Mouse (Mus musculus): ENCODE data around the gene Bmpr1b. TPM values are rescaled to one million over a fixed set of nuclear protein-coding genes. Genes with fewer than 3 reads are reported as not detected.

Gene Bmpr1b
- polyA plus RNA-seq, 1 experiment = 1.3 TPM

GRCm38 (mm10) chr3:141819331-141819941, 349.8 kb downstream of the Bmpr1b start:
- no peak overlapping the region for H3K4me3 ChIP-seq (replicated peaks; ENCODE audit: extremely low read depth, low read depth, low read length)
- DNase-seq = no peak
- H3K4me1 ChIP-seq (ENCODE audit: control insufficient read depth, insufficient read depth, low read length) = no peaks in the 10 kb centered on the region
- TF ChIP-seq POLR2A (IDR thresholded peaks at IDR 0.05; ENCODE audit: borderline replicate concordance, extremely low read depth, low read depth, low read length) (no peak), CTCF (IDR thresholded peaks at IDR 0.05; ENCODE audit: insufficient read depth, low read length) (no peak)
- WGBS = 34% methylated on average over 13 of the region's 13 CpGs

- no peaks in the 10 kb centered on the region for H3K4me1 ChIP-seq (ENCODE audit: control insufficient read depth, insufficient read depth, low read length)
- WGBS = 42% methylated on average over 3 of the region's 3 CpGs
- TF ChIP-seq CTCF (IDR thresholded peaks at IDR 0.05; ENCODE audit: insufficient read depth, low read length) (no peak), POLR2A (IDR thresholded peaks at IDR 0.05; ENCODE audit: borderline replicate concordance, extremely low read depth, low read depth, low read length) (no peak)
- DNase-seq = no peak
- H3K4me3 ChIP-seq (replicated peaks; ENCODE audit: extremely low read depth, low read depth, low read length) = no peak overlapping the region
Observed at GRCm38 (mm10) chr3:141818615-141819312, 350.5 kb downstream of the Bmpr1b start.

GRCm38 (mm10) chr3:141814776-141815175, 354.4 kb downstream of the Bmpr1b start:
- no peak for DNase-seq
- WGBS = 77% methylated on average over 1 of the region's 1 CpGs
- no peak for TF ChIP-seq CTCF (IDR thresholded peaks at IDR 0.05; ENCODE audit: insufficient read depth, low read length)
- Histone ChIP-seq H3K4me3 (replicated peaks; ENCODE audit: extremely low read depth, low read depth, low read length) (no peak overlapping the region), H3K4me1 (ENCODE audit: control insufficient read depth, insufficient read depth, low read length) (no peaks in the 10 kb centered on the region)

- WGBS = 28% methylated on average over 2 of the region's 2 CpGs
- TF ChIP-seq POLR2A (IDR thresholded peaks at IDR 0.05; ENCODE audit: borderline replicate concordance, extremely low read depth, low read depth, low read length) (no peak), CTCF (IDR thresholded peaks at IDR 0.05; ENCODE audit: insufficient read depth, low read length) (no peak)
- no peak for DNase-seq
- H3K4me1 ChIP-seq (ENCODE audit: control insufficient read depth, insufficient read depth, low read length) = no peaks in the 10 kb centered on the region
- no peak overlapping the region for H3K4me3 ChIP-seq (replicated peaks; ENCODE audit: extremely low read depth, low read depth, low read length)
Observed at GRCm38 (mm10) chr3:141811348-141811747, 357.9 kb downstream of the Bmpr1b start.

GRCm38 (mm10) chr3:141810944-141811343, 358.3 kb downstream of the Bmpr1b start:
- no peaks in the 10 kb centered on the region for H3K4me1 ChIP-seq (ENCODE audit: control insufficient read depth, insufficient read depth, low read length)
- no peak for DNase-seq
- TF ChIP-seq CTCF (IDR thresholded peaks at IDR 0.05; ENCODE audit: insufficient read depth, low read length) = no peak
- no peak for TF ChIP-seq POLR2A (IDR thresholded peaks at IDR 0.05; ENCODE audit: borderline replicate concordance, extremely low read depth, low read depth, low read length)
- 60% methylated on average over 7 of the region's 7 CpGs for WGBS
- H3K4me3 ChIP-seq (replicated peaks; ENCODE audit: extremely low read depth, low read depth, low read length) = no peak overlapping the region

GRCm38 (mm10) chr3:141809581-141809980, 359.6 kb downstream of the Bmpr1b start:
- no peaks in the 10 kb centered on the region for H3K4me1 ChIP-seq (ENCODE audit: control insufficient read depth, insufficient read depth, low read length)
- no peak overlapping the region for H3K4me3 ChIP-seq (replicated peaks; ENCODE audit: extremely low read depth, low read depth, low read length)
- TF ChIP-seq CTCF (IDR thresholded peaks at IDR 0.05; ENCODE audit: insufficient read depth, low read length) (no peak), POLR2A (IDR thresholded peaks at IDR 0.05; ENCODE audit: borderline replicate concordance, extremely low read depth, low read depth, low read length) (no peak)
- DNase-seq = no peak
- WGBS = 70% methylated on average over 3 of the region's 3 CpGs

- no peaks in the 10 kb centered on the region for H3K4me1 ChIP-seq (ENCODE audit: control insufficient read depth, insufficient read depth, low read length)
- TF ChIP-seq POLR2A (IDR thresholded peaks at IDR 0.05; ENCODE audit: borderline replicate concordance, extremely low read depth, low read depth, low read length) (no peak), CTCF (IDR thresholded peaks at IDR 0.05; ENCODE audit: insufficient read depth, low read length) (no peak)
- no peak overlapping the region for H3K4me3 ChIP-seq (replicated peaks; ENCODE audit: extremely low read depth, low read depth, low read length)
- WGBS = 71% methylated on average over 5 of the region's 5 CpGs
- no peak for DNase-seq
Observed at GRCm38 (mm10) chr3:141804133-141804532, 365.1 kb downstream of the Bmpr1b start.

- WGBS = 16% methylated on average over 1 of the region's 1 CpGs
- no peak for TF ChIP-seq CTCF (IDR thresholded peaks at IDR 0.05; ENCODE audit: insufficient read depth, low read length)
- TF ChIP-seq POLR2A (IDR thresholded peaks at IDR 0.05; ENCODE audit: borderline replicate concordance, extremely low read depth, low read depth, low read length) = no peak
- Histone ChIP-seq H3K4me3 (replicated peaks; ENCODE audit: extremely low read depth, low read depth, low read length) (no peak overlapping the region), H3K4me1 (ENCODE audit: control insufficient read depth, insufficient read depth, low read length) (no peaks in the 10 kb centered on the region)
- no peak for DNase-seq
Observed at GRCm38 (mm10) chr3:141797789-141798188, 371.4 kb downstream of the Bmpr1b start.

GRCm38 (mm10) chr3:141797372-141797771, 371.9 kb downstream of the Bmpr1b start:
- no peaks in the 10 kb centered on the region for H3K4me1 ChIP-seq (ENCODE audit: control insufficient read depth, insufficient read depth, low read length)
- no peak for TF ChIP-seq POLR2A (IDR thresholded peaks at IDR 0.05; ENCODE audit: borderline replicate concordance, extremely low read depth, low read depth, low read length)
- TF ChIP-seq CTCF (IDR thresholded peaks at IDR 0.05; ENCODE audit: insufficient read depth, low read length) = no peak
- no peak overlapping the region for H3K4me3 ChIP-seq (replicated peaks; ENCODE audit: extremely low read depth, low read depth, low read length)
- no peak for DNase-seq

GRCm38 (mm10) chr3:141794371-141794770, 374.9 kb downstream of the Bmpr1b start:
- no peak overlapping the region for H3K4me3 ChIP-seq (replicated peaks; ENCODE audit: extremely low read depth, low read depth, low read length)
- 65% methylated on average over 3 of the region's 3 CpGs for WGBS

More at GRCm38 (mm10) chr3:141794371-141794770, 374.9 kb downstream of the Bmpr1b start:
- DNase-seq = no peak
- no peaks in the 10 kb centered on the region for H3K4me1 ChIP-seq (ENCODE audit: control insufficient read depth, insufficient read depth, low read length)
- TF ChIP-seq POLR2A (IDR thresholded peaks at IDR 0.05; ENCODE audit: borderline replicate concordance, extremely low read depth, low read depth, low read length) (no peak), CTCF (IDR thresholded peaks at IDR 0.05; ENCODE audit: insufficient read depth, low read length) (no peak)

Measured in lung, adult 2 months (tissue).